Mouse (Mus musculus): ENCODE results near the gene Slco2b1. TPM values are rescaled to one million over a fixed set of nuclear protein-coding genes. Genes with fewer than 3 reads are reported as not detected.

The Slco2b1 gene
- total and polyA plus RNA-seq, 3 experiments: 0.02 to 1.4 (median 0.53) TPM

DNA sequence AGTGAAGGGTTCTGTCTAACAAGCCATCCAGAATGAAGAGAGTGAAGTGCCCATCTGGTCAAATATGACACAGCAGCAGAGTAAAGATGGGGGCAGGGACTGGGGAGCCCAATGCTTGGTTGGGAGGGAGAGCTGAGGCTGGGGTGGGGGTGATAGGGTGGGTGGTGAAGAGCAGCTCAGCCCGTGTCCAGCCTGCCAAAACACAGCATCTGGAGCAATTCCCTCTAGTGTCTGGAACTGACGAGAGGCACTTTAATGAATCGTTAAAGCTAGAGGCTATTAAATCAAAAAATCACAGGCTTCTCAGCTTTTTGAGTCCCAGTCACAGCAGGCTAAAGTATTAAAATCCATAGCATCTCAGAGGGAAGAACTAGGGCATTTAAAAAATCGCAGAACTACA lies 61.6 kb downstream of the Slco2b1 start:
- DNase-seq (ENCODE audit: low spot score): no peak
- no peaks in the 10 kb centered on the region for H3K9me3 ChIP-seq (replicated peaks)
- H3K4me1 ChIP-seq (ENCODE audit: insufficient read depth, low read depth, low read length): no peaks in the 10 kb centered on the region
- H3K4me3 ChIP-seq (ENCODE audit: low read depth, low read length): no peak overlapping the region
- H3K36me3 ChIP-seq (replicated peaks): no peaks in the 10 kb centered on the region
- TF ChIP-seq TAL1 (conservative IDR thresholded peaks at IDR 0.05; ENCODE audit: low read depth, low read length) (no peak), GATA1 (IDR thresholded peaks at IDR 0.05; ENCODE audit: borderline replicate concordance, low read length) (no peak)
- ATAC-seq (ENCODE audit: extremely low read depth, insufficient number of reproducible peaks, low FRiP score, poor library complexity, severe bottlenecking): no peak
- H3K27me3 ChIP-seq (ENCODE audit: insufficient read depth, low read length): peaks cover 7% of the 10 kb centered on the region; the same call in 1 of the 2 replicates

DNA sequence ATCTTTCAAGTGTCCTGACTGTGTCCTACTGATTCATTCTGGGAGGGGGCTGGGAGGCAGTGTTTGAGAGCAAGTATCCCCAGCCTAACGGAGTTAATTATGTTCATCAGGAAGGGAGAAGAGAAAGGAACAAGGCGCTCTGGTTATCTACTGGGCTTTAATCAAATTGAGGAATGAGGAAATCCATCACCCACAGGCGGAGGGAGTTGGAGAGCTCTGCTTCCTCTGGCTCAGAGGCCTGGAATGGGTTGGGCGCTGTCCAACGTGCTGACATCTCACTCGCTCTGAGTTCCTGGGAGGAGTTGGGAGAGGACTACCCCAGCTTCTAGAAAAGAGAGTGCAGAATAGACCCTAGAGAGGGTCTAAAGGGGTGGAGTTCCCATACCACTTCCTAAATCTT lies 62.5 kb downstream of the Slco2b1 start:
- Histone ChIP-seq H3K4me1 (ENCODE audit: insufficient read depth, low read depth, low read length) (no peaks in the 10 kb centered on the region), H3K4me3 (ENCODE audit: low read depth, low read length) (no peak overlapping the region), H3K9me3 (replicated peaks) (no peaks in the 10 kb centered on the region), H3K36me3 (replicated peaks) (no peaks in the 10 kb centered on the region), H3K27me3 (ENCODE audit: insufficient read depth, low read length) (peaks cover 10% of the 10 kb centered on the region)
- no peak for TF ChIP-seq TAL1 (conservative IDR thresholded peaks at IDR 0.05; ENCODE audit: low read depth, low read length)
- TF ChIP-seq GATA1 (IDR thresholded peaks at IDR 0.05; ENCODE audit: borderline replicate concordance, low read length): no peak
- no peak for TF ChIP-seq CTCF (IDR thresholded peaks at IDR 0.05; ENCODE audit: low read depth, low read length)
- TF ChIP-seq POLR2AphosphoS5 (IDR thresholded peaks at IDR 0.05; ENCODE audit: insufficient replicate concordance, low read depth, low read length): no peak
- no peak for TF ChIP-seq GATA2 (IDR thresholded peaks at IDR 0.05; ENCODE audit: borderline replicate concordance, low read depth, low read length)
- DNase-seq (ENCODE audit: low spot score): no peak
- no peak for ATAC-seq (ENCODE audit: extremely low read depth, insufficient number of reproducible peaks, low FRiP score, poor library complexity, severe bottlenecking)

DNA sequence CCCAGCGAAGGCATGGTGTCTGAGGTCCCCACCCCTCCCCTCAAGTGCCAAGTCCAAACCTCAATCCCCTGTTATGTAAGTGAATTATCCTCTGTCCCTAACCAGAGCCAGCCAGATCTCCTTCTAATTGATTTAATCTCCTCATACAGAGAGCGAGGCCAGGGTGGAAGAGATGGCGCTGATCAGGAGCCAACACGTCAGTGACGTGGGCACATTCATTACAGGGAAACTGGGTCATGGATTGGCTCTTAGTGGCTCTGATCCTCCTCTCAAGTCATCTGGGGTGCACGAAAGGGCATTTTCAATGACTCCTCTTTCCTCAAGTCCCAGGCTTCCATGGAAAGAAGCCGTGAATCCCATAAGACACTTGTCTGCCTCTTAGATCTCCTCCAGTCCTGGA lies 66.4 kb downstream of the Slco2b1 start:
- TF ChIP-seq GATA1 (IDR thresholded peaks at IDR 0.05; ENCODE audit: borderline replicate concordance, low read length) (no peak), TAL1 (conservative IDR thresholded peaks at IDR 0.05; ENCODE audit: low read depth, low read length) (no peak), POLR2AphosphoS5 (IDR thresholded peaks at IDR 0.05; ENCODE audit: insufficient replicate concordance, low read depth, low read length) (no peak), CTCF (IDR thresholded peaks at IDR 0.05; ENCODE audit: low read depth, low read length) (no peak), GATA2 (IDR thresholded peaks at IDR 0.05; ENCODE audit: borderline replicate concordance, low read depth, low read length) (no peak)
- no peak for DNase-seq (ENCODE audit: low spot score)
- Histone ChIP-seq H3K36me3 (replicated peaks) (no peaks in the 10 kb centered on the region), H3K9me3 (replicated peaks) (no peaks in the 10 kb centered on the region), H3K4me1 (ENCODE audit: insufficient read depth, low read depth, low read length) (0 out of 2 replicates have a peak, but pooled peaks cover 3% of the 10 kb centered on the region), H3K4me3 (ENCODE audit: low read depth, low read length) (no peak overlapping the region), H3K27me3 (ENCODE audit: insufficient read depth, low read length) (peaks cover 35% of the 10 kb centered on the region)
- ATAC-seq (ENCODE audit: extremely low read depth, insufficient number of reproducible peaks, low FRiP score, poor library complexity, severe bottlenecking): no peak

DNA sequence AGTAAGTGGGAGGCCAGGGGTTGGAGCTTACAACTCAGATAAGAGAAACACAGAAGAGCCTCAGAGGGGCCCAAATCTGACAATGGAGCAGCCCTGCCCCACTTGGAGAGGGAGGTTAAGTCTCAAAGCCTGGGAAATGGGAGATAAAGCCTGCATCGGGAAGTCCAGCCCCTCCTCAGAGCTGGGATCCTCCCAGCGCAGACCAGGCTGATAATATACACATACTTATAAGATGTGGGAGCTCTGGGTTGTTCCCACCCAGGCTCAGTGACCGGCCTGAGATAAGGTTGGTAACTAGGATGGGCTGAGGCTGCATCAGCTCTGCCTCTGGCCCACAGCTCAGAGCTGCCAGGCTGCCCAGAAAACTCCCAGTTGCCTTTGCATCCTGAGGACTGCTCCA lies 69.1 kb downstream of the Slco2b1 start:
- Histone ChIP-seq H3K36me3 (replicated peaks) (no peaks in the 10 kb centered on the region), H3K27me3 (ENCODE audit: insufficient read depth, low read length) (peaks cover 43% of the 10 kb centered on the region), H3K4me1 (ENCODE audit: insufficient read depth, low read depth, low read length) (0 out of 2 replicates have a peak, but pooled peaks cover 3% of the 10 kb centered on the region), H3K9me3 (replicated peaks) (no peaks in the 10 kb centered on the region), H3K4me3 (ENCODE audit: low read depth, low read length) (no peak overlapping the region)
- no peak for DNase-seq (ENCODE audit: low spot score)
- TF ChIP-seq CTCF (IDR thresholded peaks at IDR 0.05; ENCODE audit: low read depth, low read length) (no peak), POLR2AphosphoS5 (IDR thresholded peaks at IDR 0.05; ENCODE audit: insufficient replicate concordance, low read depth, low read length) (no peak), TAL1 (conservative IDR thresholded peaks at IDR 0.05; ENCODE audit: low read depth, low read length) (no peak), GATA1 (IDR thresholded peaks at IDR 0.05; ENCODE audit: borderline replicate concordance, low read length) (no peak), GATA2 (IDR thresholded peaks at IDR 0.05; ENCODE audit: borderline replicate concordance, low read depth, low read length) (no peak)
- no peak for ATAC-seq (ENCODE audit: extremely low read depth, insufficient number of reproducible peaks, low FRiP score, poor library complexity, severe bottlenecking)

DNA sequence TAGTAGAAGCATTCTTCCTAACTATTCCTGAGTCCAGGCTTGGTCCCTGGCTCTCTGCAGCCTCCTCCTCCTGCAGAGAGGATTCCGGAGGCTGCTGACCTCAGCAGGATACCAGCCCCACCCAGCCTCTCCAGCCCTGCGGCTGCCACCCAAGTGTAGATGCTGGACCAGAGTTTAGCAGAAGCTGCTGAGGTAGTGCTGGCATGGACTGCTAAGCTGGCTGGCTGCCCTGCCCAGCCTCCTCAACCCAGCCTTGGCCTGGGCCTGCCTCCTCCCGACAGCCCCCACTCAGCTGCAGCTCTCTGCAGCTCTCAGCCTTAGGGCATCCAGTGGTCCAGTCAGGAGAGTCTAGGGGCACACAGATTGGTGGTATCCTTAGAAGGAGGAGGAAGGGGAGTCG lies 69.9 kb downstream of the Slco2b1 start:
- Histone ChIP-seq H3K9me3 (replicated peaks) (no peaks in the 10 kb centered on the region), H3K27me3 (ENCODE audit: insufficient read depth, low read length) (peaks cover 43% of the 10 kb centered on the region), H3K4me3 (ENCODE audit: low read depth, low read length) (no peak overlapping the region), H3K36me3 (replicated peaks) (no peaks in the 10 kb centered on the region), H3K4me1 (ENCODE audit: insufficient read depth, low read depth, low read length) (0 out of 2 replicates have a peak, but pooled peaks cover 3% of the 10 kb centered on the region)
- no peak for TF ChIP-seq GATA1 (IDR thresholded peaks at IDR 0.05; ENCODE audit: borderline replicate concordance, low read length)
- no peak for ATAC-seq (ENCODE audit: extremely low read depth, insufficient number of reproducible peaks, low FRiP score, poor library complexity, severe bottlenecking)
- DNase-seq (ENCODE audit: low spot score): no peak

DNA sequence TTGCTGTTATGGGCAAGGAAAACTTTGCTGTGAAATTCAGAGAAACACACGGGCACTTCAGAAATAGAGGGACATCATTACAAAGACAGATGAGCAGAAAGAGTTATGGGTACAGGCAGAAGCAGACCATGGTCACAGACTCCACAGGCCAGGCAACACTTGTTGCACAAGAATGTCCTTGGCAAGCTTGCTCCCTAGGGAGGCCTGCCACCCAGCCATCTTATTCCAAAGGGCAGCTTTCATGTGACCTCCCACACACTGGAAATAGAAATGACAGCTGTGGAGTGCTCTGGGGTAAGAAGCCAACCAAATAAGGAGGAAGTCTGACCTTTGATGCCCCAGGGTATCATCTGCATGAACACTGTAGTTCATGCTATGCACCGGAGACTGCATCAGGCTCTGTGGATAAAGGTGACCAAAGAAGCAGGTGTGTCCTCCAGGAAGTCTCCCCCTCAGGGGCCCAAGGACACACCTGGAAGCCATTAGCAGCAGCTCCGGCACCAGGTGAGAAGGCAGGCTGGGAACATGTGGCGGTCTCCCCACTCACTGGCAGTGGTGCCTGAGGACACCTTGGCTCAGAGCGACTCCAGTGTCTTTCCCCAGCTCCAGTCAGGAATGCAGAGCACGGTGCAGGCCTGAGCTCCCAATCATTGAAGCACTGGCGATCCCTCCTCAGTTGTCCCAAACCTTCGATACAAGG lies 77.0 kb downstream of the Slco2b1 start:
- Histone ChIP-seq H3K36me3 (replicated peaks) (no peaks in the 10 kb centered on the region), H3K27me3 (ENCODE audit: insufficient read depth, low read length) (peaks cover 9% of the 10 kb centered on the region), H3K4me1 (ENCODE audit: insufficient read depth, low read depth, low read length) (no peaks in the 10 kb centered on the region), H3K4me3 (ENCODE audit: low read depth, low read length) (no peak overlapping the region), H3K9me3 (replicated peaks) (no peaks in the 10 kb centered on the region)
- ATAC-seq (ENCODE audit: extremely low read depth, insufficient number of reproducible peaks, low FRiP score, poor library complexity, severe bottlenecking) (no peak), DNase-seq (ENCODE audit: low spot score) (no peak)
- no peak for TF ChIP-seq TAL1 (conservative IDR thresholded peaks at IDR 0.05; ENCODE audit: low read depth, low read length)
- TF ChIP-seq GATA2 (IDR thresholded peaks at IDR 0.05; ENCODE audit: borderline replicate concordance, low read depth, low read length): no peak
- TF ChIP-seq POLR2AphosphoS5 (IDR thresholded peaks at IDR 0.05; ENCODE audit: insufficient replicate concordance, low read depth, low read length): no peak
- no peak for TF ChIP-seq GATA1 (IDR thresholded peaks at IDR 0.05; ENCODE audit: borderline replicate concordance, low read length)
- TF ChIP-seq CTCF (IDR thresholded peaks at IDR 0.05; ENCODE audit: low read depth, low read length): no peak

Data from G1E (cell line).